Mouse (Mus musculus) adipose tissue, adult 10 weeks (tissue): ENCODE results near the gene Cilp2. TPM values are rescaled to one million over a fixed set of nuclear protein-coding genes. Genes with fewer than 3 reads are reported as not detected.

Experiments
- polyA plus RNA-seq: library from polyadenylated mRNA; stranded (reverse); fragments of 350-450 nt; fragmentation: Illumina TruSeq; extraction: RNeasy Lipid Tissue Mini Kit (QIAGEN cat#74804); gene quantifications from one replicate; pipeline ENCODE4 v1.2.3, GENCODE M21; 2014; ENCODE audit warnings: low read depth, low replicate concordance

Gene Cilp2
- 0.38 TPM for polyA plus RNA-seq

DNA sequence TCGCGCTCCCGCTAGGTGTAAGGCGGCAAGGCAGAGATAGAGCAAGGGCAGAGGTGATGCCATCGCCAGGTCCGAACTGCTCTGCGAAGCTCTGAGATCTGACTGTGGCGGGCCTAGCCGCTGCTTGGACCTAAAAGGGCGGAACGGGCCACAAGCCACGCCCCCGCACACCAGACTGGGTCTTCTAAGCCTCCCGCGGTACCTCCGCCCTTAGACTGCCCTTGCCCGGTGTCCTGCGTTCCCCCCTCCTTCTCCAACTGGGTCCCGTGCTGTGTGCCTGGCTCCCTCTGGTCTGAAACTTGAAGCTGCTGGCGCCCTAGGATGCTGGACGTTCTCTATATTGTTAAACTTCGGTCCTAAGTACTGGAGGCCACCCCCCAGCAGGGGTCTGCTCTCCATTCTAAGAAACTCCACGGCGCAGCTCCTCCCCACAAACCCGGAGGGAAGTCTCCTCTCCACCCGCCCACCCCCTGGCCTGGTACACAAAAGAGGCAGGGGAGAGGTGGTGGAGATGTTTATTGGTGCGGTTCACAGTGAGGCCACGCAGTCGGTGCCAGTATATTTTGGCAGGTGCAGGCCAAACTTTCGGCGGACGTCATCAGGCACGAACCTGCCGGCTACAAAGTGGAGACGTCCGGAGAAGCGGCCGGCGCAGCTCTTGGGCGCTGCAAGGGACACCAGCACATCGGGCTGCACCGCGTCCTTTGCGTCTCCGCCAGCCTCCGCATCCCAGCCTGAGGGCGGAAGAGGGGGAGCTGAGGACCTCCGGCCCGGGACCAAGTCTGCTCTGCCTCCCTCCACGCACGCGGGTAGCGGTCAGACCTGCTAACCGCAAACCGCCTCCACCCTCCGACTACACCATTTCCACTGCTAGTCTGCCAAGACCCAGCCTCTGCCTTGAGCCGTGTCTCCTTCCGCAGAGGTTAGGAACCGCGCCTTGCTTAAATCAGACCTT lies at the start of gene Cilp2:
Gene Cilp2, minus strand, starts transcription at position 399 of the 955 bp plus-strand sequence.

DNA sequence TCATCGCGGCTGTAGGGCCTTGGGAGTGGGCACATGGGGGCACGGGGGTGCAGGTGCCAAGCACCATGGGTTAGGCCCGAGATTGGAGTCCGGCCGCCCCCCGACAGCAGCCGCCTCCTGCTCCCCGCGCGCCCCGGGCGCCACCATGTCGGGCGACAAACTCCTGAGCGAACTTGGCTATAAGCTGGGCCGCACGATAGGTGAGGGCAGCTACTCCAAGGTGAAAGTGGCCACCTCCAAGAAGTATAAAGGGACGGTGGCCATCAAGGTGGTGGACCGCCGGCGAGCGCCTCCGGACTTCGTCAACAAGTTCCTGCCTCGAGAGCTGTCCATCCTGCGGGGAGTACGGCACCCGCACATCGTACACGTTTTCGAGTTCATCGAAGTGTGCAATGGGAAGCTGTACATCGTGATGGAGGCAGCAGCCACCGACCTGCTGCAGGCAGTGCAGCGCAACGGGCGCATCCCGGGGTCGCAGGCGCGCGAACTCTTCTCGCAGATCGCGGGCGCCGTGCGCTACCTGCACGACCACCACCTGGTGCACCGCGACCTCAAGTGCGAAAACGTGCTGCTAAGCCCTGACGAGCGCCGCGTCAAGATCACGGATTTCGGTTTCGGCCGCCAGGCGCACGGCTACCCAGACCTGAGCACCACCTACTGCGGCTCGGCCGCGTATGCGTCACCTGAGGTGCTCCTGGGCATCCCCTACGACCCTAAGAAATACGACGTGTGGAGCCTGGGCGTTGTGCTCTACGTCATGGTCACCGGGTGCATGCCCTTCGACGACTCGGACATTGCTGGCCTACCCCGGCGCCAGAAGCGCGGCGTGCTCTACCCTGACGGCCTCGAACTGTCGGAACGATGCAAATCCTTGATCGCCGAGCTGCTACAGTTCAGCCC lies 14.9 kb upstream of the Cilp2 start, which contains the start of the genes Tssk6, Ndufa13 and Yjefn3:
Gene Tssk6, plus strand, starts transcription at position 22 of the 900 bp plus-strand sequence.
Gene Ndufa13, minus strand, starts transcription at position 396 of the 900 bp plus-strand sequence.
Gene Yjefn3, minus strand, starts transcription at position 550 of the 900 bp plus-strand sequence.

DNA sequence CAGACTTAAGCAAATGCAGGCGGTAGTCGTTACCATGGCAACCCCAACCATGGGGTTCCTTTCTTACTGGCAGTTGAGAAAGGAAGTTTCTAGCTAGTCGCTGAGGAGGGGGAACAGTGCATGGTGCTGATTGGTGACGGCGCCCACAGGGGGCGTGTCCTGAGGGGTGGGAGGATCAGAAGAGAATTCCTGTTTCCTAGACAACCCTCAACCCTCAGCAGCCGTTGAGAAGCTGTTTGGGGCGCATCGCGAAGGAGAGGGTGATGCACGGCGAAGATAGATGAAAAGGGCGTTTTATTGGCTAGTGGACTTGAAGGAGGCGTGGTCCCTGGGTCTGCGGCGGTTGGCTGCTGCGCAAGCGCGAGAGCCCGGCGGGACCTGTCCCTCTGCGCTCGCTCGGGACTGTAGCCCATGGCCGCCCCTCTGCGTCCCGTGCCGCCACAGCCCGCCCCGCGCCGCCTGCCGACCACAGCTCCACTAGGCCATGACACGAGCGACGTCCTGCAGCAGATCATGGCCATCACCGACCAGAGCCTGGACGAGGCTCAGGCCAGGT lies 55.1 kb downstream of the Cilp2 start, which contains the start of gene Pbx4:
Gene Pbx4, plus strand, starts transcription at position 194 of the 556 bp plus-strand sequence.

Other genes starting within 250 kb of the Cilp2 start
- gene Zfp964, start 233.2 kb downstream of the Cilp2 start, polyA plus RNA-seq, result 3.6 TPM
- 29.1 TPM for gene Zfp869, start 177.0 kb downstream of the Cilp2 start, polyA plus RNA-seq
- gene Zfp963, start 137.7 kb downstream of the Cilp2 start, polyA plus RNA-seq, result 5.3 TPM
- 0.65 TPM for gene Gm20422, start 112.8 kb downstream of the Cilp2 start, polyA plus RNA-seq
- 22.3 TPM for gene Atp13a1, start 96.5 kb downstream of the Cilp2 start, polyA plus RNA-seq
- gene Zfp866, start 96.5 kb downstream of the Cilp2 start, polyA plus RNA-seq, result 18.1 TPM
- gene Gmip, start 79.0 kb downstream of the Cilp2 start, polyA plus RNA-seq, result 13.0 TPM
- 1.9 TPM for gene Lpar2, start 65.3 kb downstream of the Cilp2 start, polyA plus RNA-seq
- 6.2 TPM for gene Pbx4, start 55.2 kb downstream of the Cilp2 start, polyA plus RNA-seq
- gene Tssk6, start 14.5 kb upstream of the Cilp2 start, polyA plus RNA-seq, result 9.8 TPM
- 118 TPM for gene Ndufa13, start 14.9 kb upstream of the Cilp2 start, polyA plus RNA-seq
- 1.6 TPM for gene Yjefn3, start 15.0 kb upstream of the Cilp2 start, polyA plus RNA-seq
- 41.1 TPM for gene Gatad2a, start 108.7 kb upstream of the Cilp2 start, polyA plus RNA-seq
- gene Mau2, start 155.0 kb upstream of the Cilp2 start, polyA plus RNA-seq, result 33.6 TPM
- 23.3 TPM for gene Sugp1, start 155.1 kb upstream of the Cilp2 start, polyA plus RNA-seq
- 0.68 TPM for gene Tm6sf2, start 185.2 kb upstream of the Cilp2 start, polyA plus RNA-seq
- 0.10 TPM for gene Hapln4, start 195.8 kb upstream of the Cilp2 start, polyA plus RNA-seq
- gene Ncan, start 233.2 kb upstream of the Cilp2 start, polyA plus RNA-seq, result 0.21 TPM
- 17.3 TPM for gene Nr2c2ap, start 243.6 kb upstream of the Cilp2 start, polyA plus RNA-seq